Mouse (Mus musculus) stomach, postnatal 0 days (tissue): Measurements from ENCODE around the gene Traf6.

ENCODE experiments used
- CTCF ChIP-seq: IDR thresholded peaks from 2 replicates; pipeline ENCODE4 v1.5.1; 2016; ENCODE audit warnings: antibody characterized with exemption, low read depth, mild to moderate bottlenecking, moderate library complexity
- EP300 ChIP-seq: optimal IDR thresholded peaks from 2 replicates; pipeline ENCODE3; 2016; ENCODE audit warnings: antibody characterized with exemption

DNA sequence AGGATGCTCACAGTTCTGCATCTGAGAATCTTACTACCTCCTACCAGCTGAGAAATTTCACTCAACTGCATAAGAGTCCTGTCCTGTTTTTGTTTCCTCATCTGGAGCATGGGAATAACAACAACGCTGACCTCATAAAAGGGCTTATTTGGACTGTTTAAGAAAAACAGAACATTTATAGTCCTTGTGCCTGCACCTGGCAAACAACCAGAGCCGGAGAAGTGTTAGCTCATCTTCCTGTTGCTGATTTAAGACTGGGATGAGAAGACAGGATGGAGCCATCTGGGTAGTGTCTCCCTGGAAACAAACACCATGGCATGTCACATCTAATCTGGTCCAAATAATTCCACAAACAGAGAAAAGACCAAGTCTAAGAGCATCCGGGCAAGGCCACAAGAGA lies 55.3 kb downstream of the Traf6 start:
- TF ChIP-seq EP300: no peak
- TF ChIP-seq CTCF: no peak
